Mouse (Mus musculus) lung, postnatal 0 days (tissue): Measurements from ENCODE around the gene Gm28051. TPM values are rescaled to one million over a fixed set of nuclear protein-coding genes. Genes with fewer than 3 reads are reported as not detected.

Experiments used
- ATAC-seq: fragments of 200-750 bp; cut with Nextera tagmentation; 2 replicates; pipeline ENCODE4 v1.8.0; 2017; ENCODE audit warnings: moderate library complexity
- DNase-seq: peaks from one replicate; pipeline ENCODE4 v3.0.0-alpha.2; 2016; ENCODE audit warnings: low spot score
- H3K27ac ChIP-seq: fragments of 300-500 bp; sonication (generic); 2 replicates; pipeline ENCODE4 v1.5.1; 2014; ENCODE audit warnings: antibody characterized with exemption, mild to moderate bottlenecking, low read length, mixed read lengths
- H3K27me3 ChIP-seq: fragments of 300-500 bp; sonication (generic); replicated peaks from 2 replicates; pipeline ENCODE4 v1.6.1; 2014; ENCODE audit warnings: low read length, mixed read lengths; ENCODE audit not compliant: insufficient read depth
- H3K36me3 ChIP-seq: fragments of 300-500 bp; sonication (generic); 2 replicates; pipeline ENCODE4 v1.6.1; 2014; ENCODE audit warnings: low read length, mixed read lengths; ENCODE audit not compliant: insufficient read depth
- H3K4me1 ChIP-seq: fragments of 300-500 bp; sonication (generic); 2 replicates; pipeline ENCODE4 v1.6.1; 2014; ENCODE audit warnings: antibody characterized with exemption, low read depth, low read length, mixed read lengths; ENCODE audit not compliant: insufficient read depth
- H3K4me2 ChIP-seq: fragments of 300-500 bp; sonication (generic); replicated peaks from 2 replicates; pipeline ENCODE4 v1.6.1; 2014; ENCODE audit warnings: low read depth, mild to moderate bottlenecking, low read length, moderate library complexity, mixed read lengths
- H3K4me3 ChIP-seq: fragments of 300-500 bp; sonication (generic); 2 replicates; pipeline ENCODE4 v1.5.1; 2014; ENCODE audit warnings: low read depth, low read length
- H3K9ac ChIP-seq: fragments of 300-500 bp; sonication (generic); replicated peaks from 2 replicates; pipeline ENCODE4 v1.6.1; 2014; ENCODE audit warnings: low read depth, mild to moderate bottlenecking
- H3K9me3 ChIP-seq: fragments of 300-500 bp; sonication (generic); 2 replicates; pipeline ENCODE4 v1.6.1; 2016; ENCODE audit warnings: low read length, mixed read lengths
- CTCF ChIP-seq: IDR thresholded peaks from 2 replicates; pipeline ENCODE4 v1.5.1; 2016; ENCODE audit warnings: antibody characterized with exemption, mild to moderate bottlenecking
- EP300 ChIP-seq: IDR thresholded peaks from 2 replicates; pipeline ENCODE4 v1.6.1; 2016; ENCODE audit warnings: antibody characterized with exemption, mild to moderate bottlenecking, control low read depth
- WGBS: fragments of 180-500 bp; shearing (Covaris S2); extraction: QIAGEN DNeasy Blood & Tissue Kit; methylation state at CpG from one replicate; pipeline ENCODE4 v1.1.7; 2014; 5-methylcytosine and 5-hydroxymethylcytosine counted together
- microRNA counts: library from miRNA; unstranded; fragments of <30 nt; microRNA quantifications from one replicate; lab custom pipeline; 2015
- microRNA-seq: library from miRNA; unstranded; fragments of <30 nt; microRNA quantifications from one replicate; pipeline ENCODE4, GENCODE M21; 2016
- polyA plus RNA-seq: library from polyadenylated mRNA; unstranded; fragments of >200 nt; fragmentation: Nextera tagmentation; extraction: Ambion mirVana; gene quantifications from 2 replicates; pipeline ENCODE4 v1.2.1, GENCODE M21; 2015

The Gm28051 gene
- polyA plus RNA-seq, 1 experiment from 2014 or later = not detected

GRCm38 (mm10) chr12:102670848-102671247, 86.7 kb downstream of the Gm28051 start:
- no peak for ATAC-seq
- no peak for DNase-seq
- H3K27ac ChIP-seq = no peak overlapping the region
- TF ChIP-seq EP300 (no peak), CTCF (no peak)
- no peaks in the 10 kb centered on the region for H3K9me3 ChIP-seq
- no peaks in the 10 kb centered on the region for H3K36me3 ChIP-seq
- H3K4me1 ChIP-seq = peaks cover 3% of the 10 kb centered on the region; the same call in 1 of the 2 replicates
- H3K4me2 ChIP-seq = no peak overlapping the region
- no peaks in the 10 kb centered on the region for H3K27me3 ChIP-seq
- WGBS = 77% methylated on average over 8 of the region's 8 CpGs
- no peak overlapping the region for H3K4me3 ChIP-seq
- H3K9ac ChIP-seq = no peak overlapping the region

MicroRNA genes within 50 kb of the gene (microRNA counts, 519-probe panel; counts per million panel counts)
- not detected for microRNA mmu-miR-1936 (lab: Ali Mortazavi, UCI)

Small RNA genes within 50 kb of the gene (microRNA-seq; reads per million reads assigned to microRNA genes)
- not detected for gene Mir1936

Other genes with a start within 250 kb of the Gm28051 start
- 0.49 and 0.54 TPM in 2 replicates for gene Chga, start 202.8 kb downstream of the Gm28051 start, polyA plus RNA-seq
- gene Itpk1, start 52.8 kb downstream of the Gm28051 start, polyA plus RNA-seq = 9.7 and 10.9 TPM in 2 replicates
- 9.7 and 10.1 TPM in 2 replicates for gene Moap1, start 14.1 kb downstream of the Gm28051 start, polyA plus RNA-seq
- gene Tmem251, start 14.0 kb downstream of the Gm28051 start, polyA plus RNA-seq = 9.9 and 12.5 TPM in 2 replicates
- gene Gon7, start within 50 bp of the Gm28051 start, polyA plus RNA-seq = 15.1 and 17.6 TPM in 2 replicates
- gene Ubr7, start 202 bp upstream of the Gm28051 start, polyA plus RNA-seq = 20.7 and 23.1 TPM in 2 replicates
- 11.8 and 12.2 TPM in 2 replicates for gene Gm20604, start 907 bp upstream of the Gm28051 start, polyA plus RNA-seq
- 14.7 and 17.1 TPM in 2 replicates for gene Btbd7, start 120.7 kb upstream of the Gm28051 start, polyA plus RNA-seq
- not detected in 2 replicates for gene Cox8c, start 141.6 kb upstream of the Gm28051 start, polyA plus RNA-seq
- 0.24 and 0.57 TPM in 2 replicates for gene Unc79, start 191.1 kb upstream of the Gm28051 start, polyA plus RNA-seq